Mouse (Mus musculus) myocyte (in vitro differentiated cells): ENCODE data around the gene Eif4g3. TPM values are rescaled to one million over a fixed set of nuclear protein-coding genes. Genes with fewer than 3 reads are reported as not detected.

Experiments used
- H3K27me3 ChIP-seq: one replicate; pipeline ENCODE4 v1.6.1; 2011; ENCODE audit not compliant: control insufficient read depth, insufficient read depth, insufficient read length
- H3K36me3 ChIP-seq: one replicate; pipeline ENCODE4 v1.6.1; 2011; ENCODE audit not compliant: control insufficient read depth, insufficient read depth
- H3K4me2 ChIP-seq: one replicate; pipeline ENCODE4 v1.6.1; 2011; ENCODE audit warnings: low read depth, control low read depth
- H3K4me3 ChIP-seq: one replicate; pipeline ENCODE4 v1.5.1; 2011; ENCODE audit warnings: mild to moderate bottlenecking, control low read depth, moderate library complexity
- H3K79me2 ChIP-seq: one replicate; pipeline ENCODE4 v1.6.1; 2011; ENCODE audit not compliant: control insufficient read depth, insufficient read depth
- H3ac ChIP-seq: one replicate; pipeline ENCODE4 v1.6.1; 2011; ENCODE audit not compliant: control insufficient read depth, insufficient read length
- CEBPB ChIP-seq: IDR thresholded peaks from 2 replicates; pipeline ENCODE4 v1.6.1; 2011; ENCODE audit warnings: mild to moderate bottlenecking, moderate library complexity; ENCODE audit not compliant: poor library complexity, insufficient read depth, severe bottlenecking
- E2F4 ChIP-seq: IDR thresholded peaks from one replicate; pipeline ENCODE4 v1.6.1; 2011; ENCODE audit warnings: mild to moderate bottlenecking, control low read depth, moderate library complexity; ENCODE audit not compliant: insufficient read depth
- MAX ChIP-seq: IDR thresholded peaks from one replicate; pipeline ENCODE4 v1.6.1; 2011; ENCODE audit warnings: low read depth, mild to moderate bottlenecking, control low read depth
- MYOD1 ChIP-seq, 3 experiments: IDR thresholded peaks; one replicate each; pipeline ENCODE4 v1.6.1; 2011; ENCODE audit warnings: control low read depth in 2 of 3, low read depth in 2 of 3, mild to moderate bottlenecking in 2 of 3, moderate library complexity in 1 of 3; ENCODE audit not compliant: insufficient read length in 2 of 3, control insufficient read depth in 1 of 3
- MYOG ChIP-seq, 3 experiments: IDR thresholded peaks; one replicate each; pipeline ENCODE4 v1.6.1; 2011; ENCODE audit warnings: control low read depth in 2 of 3, low read depth in 2 of 3, mild to moderate bottlenecking in 2 of 3; ENCODE audit not compliant: insufficient read length in 2 of 3, control insufficient read depth in 1 of 3, insufficient read depth in 1 of 3
- POLR2A ChIP-seq: IDR thresholded peaks from one replicate; pipeline ENCODE4 v1.6.1; 2011; ENCODE audit warnings: low read depth, mild to moderate bottlenecking, control low read depth, moderate library complexity; ENCODE audit not compliant: insufficient read length
- POLR2AphosphoS2 ChIP-seq: IDR thresholded peaks from one replicate; pipeline ENCODE4 v1.6.1; 2011; ENCODE audit warnings: low read depth, control low read depth; ENCODE audit not compliant: insufficient read length
- REST ChIP-seq: IDR thresholded peaks from one replicate; pipeline ENCODE4 v1.6.1; 2011; ENCODE audit warnings: mild to moderate bottlenecking, control low read depth, moderate library complexity; ENCODE audit not compliant: insufficient read depth, insufficient read length
- SRF ChIP-seq: IDR thresholded peaks from one replicate; pipeline ENCODE4 v1.6.1; 2011; ENCODE audit warnings: low read depth; ENCODE audit not compliant: control insufficient read depth, insufficient read length
- TCF12 ChIP-seq: IDR thresholded peaks from one replicate; pipeline ENCODE4 v1.6.1; 2011; ENCODE audit warnings: mild to moderate bottlenecking, control low read depth; ENCODE audit not compliant: poor library complexity, insufficient read depth, severe bottlenecking
- TCF3 ChIP-seq: IDR thresholded peaks from one replicate; pipeline ENCODE4 v1.6.1; 2011; ENCODE audit warnings: low read depth, control low read depth; ENCODE audit not compliant: insufficient read length
- USF1 ChIP-seq: IDR thresholded peaks from one replicate; pipeline ENCODE4 v1.6.1; 2011; ENCODE audit warnings: low read depth, mild to moderate bottlenecking, control low read depth, moderate library complexity
- polyA plus RNA-seq: library from polyadenylated mRNA; unstranded; fragments of >200 nt; fragmentation: generic; extraction: Trizol; gene quantifications from one replicate; pipeline ENCODE4 v1.2.1, GENCODE M21; 2012; ENCODE audit warnings: missing spikeins

Eif4g3 gene
- polyA plus RNA-seq, 1 experiment, result 32.9 TPM

- Histone ChIP-seq H3K4me2 (no peak overlapping the region), H3ac (no peak overlapping the region), H3K27me3 (no peaks in the 10 kb centered on the region), H3K4me3 (no peak overlapping the region), H3K36me3 (peaks cover 13% of the 10 kb centered on the region), H3K79me2 (no peaks in the 10 kb centered on the region)
- no peak for TF ChIP-seq TCF12
- TF ChIP-seq CEBPB, result no peak
- no peak for TF ChIP-seq TCF3
- TF ChIP-seq SRF, result no peak
- TF ChIP-seq MYOG (IDR thresholded peaks at IDR 0.05; ENCODE audit: control insufficient read depth in 1 of 3, insufficient read depth in 1 of 3, insufficient read length in 2 of 3, low read depth in 2 of 3), result no peak
- TF ChIP-seq POLR2A, result no peak
- TF ChIP-seq MAX, result no peak
- TF ChIP-seq E2F4, result no peak
- TF ChIP-seq POLR2AphosphoS2, result no peak
Measured at GRCm38 (mm10) chr4:138164860-138165259, 172.0 kb downstream of the Eif4g3 start.

DNA sequence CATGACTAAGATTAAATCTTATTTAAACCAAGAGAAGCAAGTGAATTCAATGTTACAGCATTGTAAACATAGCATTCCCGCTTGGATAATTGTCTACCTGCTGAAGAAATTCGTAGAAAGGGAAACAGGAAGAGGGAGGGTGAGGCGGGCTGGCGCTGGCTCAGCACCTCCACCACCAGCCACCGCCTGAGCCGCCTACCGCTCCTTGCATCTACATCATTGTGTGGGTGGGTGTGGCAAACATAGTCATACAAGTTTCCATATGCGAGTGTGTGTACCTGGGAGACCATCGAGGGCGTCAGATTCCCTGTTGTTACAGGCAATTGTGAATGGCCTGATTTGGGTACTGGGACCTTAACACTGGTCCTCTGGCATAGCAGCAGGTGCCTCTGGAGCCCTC, 173.7 kb downstream of the Eif4g3 start:
- no peaks in the 10 kb centered on the region for H3K79me2 ChIP-seq
- H3ac ChIP-seq, result no peak overlapping the region
- TF ChIP-seq POLR2AphosphoS2, result no peak
- no peak for TF ChIP-seq USF1
- TF ChIP-seq MYOG (IDR thresholded peaks at IDR 0.05; ENCODE audit: control insufficient read depth in 1 of 3, insufficient read depth in 1 of 3, insufficient read length in 2 of 3, low read depth in 2 of 3), result no peak
- no peak for TF ChIP-seq TCF3
- no peak for TF ChIP-seq MYOD1 (IDR thresholded peaks at IDR 0.05; ENCODE audit: control insufficient read depth in 1 of 3, insufficient read length in 2 of 3, low read depth in 2 of 3)
- TF ChIP-seq REST, result no peak
- no peak for TF ChIP-seq E2F4
- TF ChIP-seq TCF12, result no peak
- no peak for TF ChIP-seq MAX
- no peak for TF ChIP-seq SRF
- no peak for TF ChIP-seq POLR2A
- no peak for TF ChIP-seq CEBPB
- peaks cover 18% of the 10 kb centered on the region for H3K36me3 ChIP-seq
- no peaks in the 10 kb centered on the region for H3K27me3 ChIP-seq
- H3K4me3 ChIP-seq, result no peak overlapping the region
- H3K4me2 ChIP-seq, result no peak overlapping the region

- no peak overlapping the region for H3ac ChIP-seq
- no peaks in the 10 kb centered on the region for H3K79me2 ChIP-seq
- H3K4me2 ChIP-seq, result no peak overlapping the region
- TF ChIP-seq MYOG (IDR thresholded peaks at IDR 0.05; ENCODE audit: control insufficient read depth in 1 of 3, insufficient read depth in 1 of 3, insufficient read length in 2 of 3, low read depth in 2 of 3) (no peak), TCF3 (no peak), USF1 (no peak), E2F4 (no peak), POLR2AphosphoS2 (no peak), MAX (no peak), SRF (no peak), POLR2A (no peak), REST (no peak), CEBPB (no peak), TCF12 (no peak), MYOD1 (IDR thresholded peaks at IDR 0.05; ENCODE audit: control insufficient read depth in 1 of 3, insufficient read length in 2 of 3, low read depth in 2 of 3) (no peak)
- no peak overlapping the region for H3K4me3 ChIP-seq
- H3K27me3 ChIP-seq, result no peaks in the 10 kb centered on the region
- H3K36me3 ChIP-seq, result peaks cover 26% of the 10 kb centered on the region
Measured at GRCm38 (mm10) chr4:138168162-138168561, 175.3 kb downstream of the Eif4g3 start.

- no peak overlapping the region for H3K4me3 ChIP-seq
- no peak overlapping the region for H3ac ChIP-seq
- no peak overlapping the region for H3K4me2 ChIP-seq
- peaks cover 26% of the 10 kb centered on the region for H3K36me3 ChIP-seq
- H3K27me3 ChIP-seq, result no peaks in the 10 kb centered on the region
- no peaks in the 10 kb centered on the region for H3K79me2 ChIP-seq
- TF ChIP-seq CEBPB, result no peak
- peak in 2 of 3 experiments; percentile 66 to 73 for TF ChIP-seq MYOD1 (IDR thresholded peaks at IDR 0.05; ENCODE audit: control insufficient read depth in 1 of 3, insufficient read length in 2 of 3, low read depth in 2 of 3)
Measured at GRCm38 (mm10) chr4:138169420-138169819, 176.6 kb downstream of the Eif4g3 start.

- H3K79me2 ChIP-seq, result no peaks in the 10 kb centered on the region
- H3K4me3 ChIP-seq, result no peak overlapping the region
- no peak overlapping the region for H3ac ChIP-seq
- TF ChIP-seq MYOG (IDR thresholded peaks at IDR 0.05; ENCODE audit: control insufficient read depth in 1 of 3, insufficient read depth in 1 of 3, insufficient read length in 2 of 3, low read depth in 2 of 3), result no peak
- no peak for TF ChIP-seq POLR2AphosphoS2
- no peak for TF ChIP-seq SRF
- no peak for TF ChIP-seq REST
- no peak for TF ChIP-seq MYOD1 (IDR thresholded peaks at IDR 0.05; ENCODE audit: control insufficient read depth in 1 of 3, insufficient read length in 2 of 3, low read depth in 2 of 3)
- TF ChIP-seq POLR2A, result no peak
- TF ChIP-seq E2F4, result no peak
- no peak for TF ChIP-seq TCF12
- no peak for TF ChIP-seq USF1
- no peak for TF ChIP-seq TCF3
- H3K27me3 ChIP-seq, result no peaks in the 10 kb centered on the region
- H3K4me2 ChIP-seq, result no peak overlapping the region
- H3K36me3 ChIP-seq, result peaks cover 24% of the 10 kb centered on the region
Measured at GRCm38 (mm10) chr4:138172686-138173085, 179.9 kb downstream of the Eif4g3 start.
